Mouse (Mus musculus) ovary, postnatal 10 days (tissue): Measurements from ENCODE around the gene Gal3st2.
"Not testable (repeated sequence)": the region's sequence is repeated elsewhere in the genome, so short reads cannot be mapped to it uniquely, and the experiment has no call there.

Experiments used
- DNase-seq: peaks from one replicate; pipeline ENCODE4 v3.0.0; 2022; ENCODE audit warnings: low spot score

Gal3st2 gene

GRCm38 (mm10) chr1:93861048-93861447 lies at the start of gene Gal3st2:
Gene Gal3st2, plus strand, starts transcription at chr1:93861306.
- DNase-seq: not testable (repeated sequence)

- DNase-seq: no peak
These were observed 49.5 kb upstream of the Gal3st2 start for GRCm38 (mm10) chr1:93811495-93812039.

GRCm38 (mm10) chr1:93817823-93818532 lies 43.1 kb upstream of the Gal3st2 start:
- no peak for DNase-seq

GRCm38 (mm10) chr1:93818722-93819121 lies 42.4 kb upstream of the Gal3st2 start:
- DNase-seq: no peak

- no peak for DNase-seq
These were observed 37.2 kb upstream of the Gal3st2 start for GRCm38 (mm10) chr1:93823796-93824495.

- no peak for DNase-seq
These were observed 36.5 kb upstream of the Gal3st2 start, which contains the start of gene D2hgdh for GRCm38 (mm10) chr1:93824609-93825008. Gene D2hgdh, plus strand, starts transcription at chr1:93824909.

- DNase-seq: peak; percentile 91
These were observed 35.9 kb upstream of the Gal3st2 start for GRCm38 (mm10) chr1:93825105-93825674.

- no peak for DNase-seq
These were observed 35.2 kb upstream of the Gal3st2 start for GRCm38 (mm10) chr1:93825771-93826539.

- no peak for DNase-seq
These were observed 34.6 kb upstream of the Gal3st2 start for GRCm38 (mm10) chr1:93826540-93826835.

GRCm38 (mm10) chr1:93832754-93833360 lies 28.2 kb upstream of the Gal3st2 start:
- not testable (repeated sequence) for DNase-seq

- no peak for DNase-seq
These were observed 26.4 kb upstream of the Gal3st2 start for GRCm38 (mm10) chr1:93834671-93835150.

- no peak for DNase-seq
These were observed 25.9 kb upstream of the Gal3st2 start for GRCm38 (mm10) chr1:93835211-93835610.

- no peak for DNase-seq
These were observed 25.1 kb upstream of the Gal3st2 start for GRCm38 (mm10) chr1:93835876-93836531.

- no peak for DNase-seq
These were observed 24.6 kb upstream of the Gal3st2 start for GRCm38 (mm10) chr1:93836532-93836913.

- DNase-seq: no peak
These were observed 23.8 kb upstream of the Gal3st2 start for GRCm38 (mm10) chr1:93837335-93837734.

- DNase-seq: not testable (repeated sequence)
These were observed 22.5 kb upstream of the Gal3st2 start for GRCm38 (mm10) chr1:93838569-93838968.

GRCm38 (mm10) chr1:93845766-93846366 lies 15.2 kb upstream of the Gal3st2 start:
- not testable (repeated sequence) for DNase-seq

GRCm38 (mm10) chr1:93855790-93856189 lies 5.3 kb upstream of the Gal3st2 start:
- DNase-seq: not testable (repeated sequence)

GRCm38 (mm10) chr1:93857370-93857769 lies 3.7 kb upstream of the Gal3st2 start:
- no peak for DNase-seq

GRCm38 (mm10) chr1:93857991-93858390 lies 3.1 kb upstream of the Gal3st2 start:
- DNase-seq: no peak

GRCm38 (mm10) chr1:93859619-93860018 lies 1.5 kb upstream of the Gal3st2 start:
- no peak for DNase-seq
